In the genomic region with DNA sequence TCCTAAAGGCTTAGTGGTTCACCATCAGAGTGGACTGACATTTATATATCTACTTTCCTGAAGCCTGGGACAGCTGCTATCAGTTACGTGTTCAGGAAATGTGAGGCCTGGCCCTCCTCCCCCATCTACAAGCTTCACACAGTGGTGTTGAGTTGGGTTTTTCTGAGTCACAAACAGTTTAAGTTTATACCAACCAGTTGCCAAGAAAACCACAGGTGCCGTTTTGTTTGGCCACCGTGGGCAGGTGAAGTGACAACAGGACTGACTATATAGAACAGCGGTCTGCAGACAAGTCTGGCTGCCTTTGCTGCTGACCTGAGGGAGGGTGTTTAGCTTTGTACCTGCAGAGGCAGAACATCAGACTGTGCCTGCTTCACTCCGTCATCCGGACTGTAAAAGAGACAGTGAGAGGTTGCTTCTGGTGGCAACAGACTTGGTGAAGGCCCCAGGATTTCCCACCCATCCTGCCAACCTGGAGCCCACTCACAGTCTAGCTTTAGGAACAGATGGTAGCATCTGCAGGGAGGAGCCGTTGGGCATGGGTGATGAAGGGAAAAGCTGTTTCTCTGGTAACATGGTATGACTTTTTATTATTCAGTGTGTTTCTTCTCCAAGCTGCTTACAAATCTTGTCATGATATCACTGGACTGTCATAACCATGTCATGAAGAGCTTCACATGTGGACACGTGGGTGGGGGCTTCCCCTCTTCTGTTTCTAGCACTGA, we compare ENCODE assay signal across 9 mouse cellular contexts. TPM values are rescaled to one million over a fixed set of nuclear protein-coding genes. Genes with fewer than 3 reads are reported as not detected.
A peak's percentile ranks its signal among the peaks of the same experiment; 100 is the strongest.
DNase-seq lines count a peak whose midpoint lies in the region; ATAC-seq lines count a peak whose summit lies in the region.
"Had no signal": no experiment of that assay in that cellular context is flagged by ENCODE, and none has a peak within 500 bp of the region (broad histone marks: within the 10 kb centered on the region; RNA-seq: fewer than 3 reads in every experiment).

No protein-coding gene starts in this region.

- H3K4me1 ChIP-seq in heart, embryonic 13.5 days: peaks cover 59% of the 10 kb centered on the region
- H3K4me1 ChIP-seq in intestine, embryonic 15.5 days (replicated peaks): peaks cover 11% of the 10 kb centered on the region
- H3K4me1 ChIP-seq: midbrain, embryonic 12.5 days had no signal

- intact Hi-C loops in heart, postnatal 10 days (cut with DNase I): no loop called here

- no peak for ATAC-seq in heart, embryonic 13.5 days (ENCODE audit: extremely low read depth, insufficient number of reproducible peaks, low FRiP score, low TSS enrichment)
- no peak for ATAC-seq in intestine, embryonic 15.5 days

- H3K9ac ChIP-seq in heart, embryonic 13.5 days: peak overlapping the region; percentile 52; the same call in 1 of the 2 replicates
- no peak overlapping the region for H3K9ac ChIP-seq in intestine, embryonic 15.5 days
- H3K9ac ChIP-seq: midbrain, embryonic 12.5 days had no signal

- peaks cover 62% of the 10 kb centered on the region for H3K36me3 ChIP-seq in heart, embryonic 13.5 days
- H3K36me3 ChIP-seq in intestine, embryonic 15.5 days: peaks cover 9% of the 10 kb centered on the region; the same call in 1 of the 2 replicates

- H3K27ac ChIP-seq in heart, embryonic 13.5 days (replicated peaks): peak overlapping the region; percentile 76
- no peak overlapping the region for H3K27ac ChIP-seq in intestine, embryonic 15.5 days
- H3K27ac ChIP-seq: midbrain, embryonic 12.5 days had no signal

- DNase-seq in heart, postnatal 10 days: no peak
- DNase-seq in B cell, adult 2 months: peak; percentile 78 to 81
- peak; percentile 50 to 60 for DNase-seq in cerebellum, postnatal 14 days
- DNase-seq in layer of hippocampus, postnatal 10 days (ENCODE audit: low spot score in 2 of 2): peak; percentile 62 to 63
- DNase-seq in right cerebral cortex, postnatal 36 days (ENCODE audit: low spot score in 2 of 2): peak; percentile 73 to 76
- DNase-seq in ovary, adult 18-20 months (ENCODE audit: low spot score): no peak

- H3K4me3 ChIP-seq in heart, embryonic 13.5 days: no peak overlapping the region
- no peak overlapping the region for H3K4me3 ChIP-seq in intestine, embryonic 15.5 days (replicated peaks)
- H3K4me3 ChIP-seq: midbrain, embryonic 12.5 days had no signal

- H3K9me3 ChIP-seq in heart, embryonic 13.5 days: no peaks in the 10 kb centered on the region
- no peaks in the 10 kb centered on the region for H3K9me3 ChIP-seq in intestine, embryonic 15.5 days
- H3K9me3 ChIP-seq: midbrain, embryonic 12.5 days had no signal

- no peaks in the 10 kb centered on the region for H3K27me3 ChIP-seq in heart, embryonic 13.5 days (replicated peaks)
- H3K27me3 ChIP-seq in intestine, embryonic 15.5 days (replicated peaks): no peaks in the 10 kb centered on the region
- H3K27me3 ChIP-seq: midbrain, embryonic 12.5 days had no signal

- WGBS in heart, embryonic 13.5 days: 66% methylated on average over 8 of the region's 8 CpGs
- 79% methylated on average over 8 of the region's 8 CpGs for WGBS in intestine, embryonic 15.5 days

- H3K4me2 ChIP-seq in heart, embryonic 13.5 days: no peak overlapping the region
- H3K4me2 ChIP-seq in intestine, embryonic 15.5 days (replicated peaks): no peak overlapping the region
- H3K4me2 ChIP-seq: midbrain, embryonic 12.5 days had no signal

RNA-seq across cellular contexts. Expression of a gene that starts 13.2 kb away (rescaled TPM):
- polyA plus RNA-seq in heart, embryonic 13.5 days (2015; fragmentation: Nextera tagmentation; extraction: Ambion mirVana): 3.4 and 4.6 TPM in 2 replicates
- total RNA-seq in heart, postnatal 10 days (2021): 10 to 100 TPM; 18.7 to 18.9 TPM
- 1 to 10 TPM; 3.2 to 5.0 TPM for total RNA-seq in layer of hippocampus, postnatal 10 days (2021)
- 2.5 and 3.2 TPM in 2 replicates for polyA plus RNA-seq in intestine, embryonic 15.5 days (2015; fragmentation: Nextera tagmentation; extraction: Ambion mirVana)

Comparison
In these comparisons a context has a peak if more than half of its experiments do, and no peak if none do; other contexts are left out.
1. DNase-seq: peak in B cell, adult 2 months (2 of 2), cerebellum, postnatal 14 days (2 of 2), layer of hippocampus, postnatal 10 days (2 of 2) and right cerebral cortex, postnatal 36 days (2 of 2); none in heart, postnatal 10 days (0 of 2) and ovary, adult 18-20 months (single experiment).